Mouse (Mus musculus) lung, postnatal 0 days (tissue): Measurements from ENCODE around the gene Caskin2.

ENCODE experiments used
- CTCF ChIP-seq: IDR thresholded peaks from 2 replicates; pipeline ENCODE4 v1.5.1; 2016; ENCODE audit warnings: antibody characterized with exemption, mild to moderate bottlenecking
- EP300 ChIP-seq: IDR thresholded peaks from 2 replicates; pipeline ENCODE4 v1.6.1; 2016; ENCODE audit warnings: antibody characterized with exemption, mild to moderate bottlenecking, control low read depth

DNA sequence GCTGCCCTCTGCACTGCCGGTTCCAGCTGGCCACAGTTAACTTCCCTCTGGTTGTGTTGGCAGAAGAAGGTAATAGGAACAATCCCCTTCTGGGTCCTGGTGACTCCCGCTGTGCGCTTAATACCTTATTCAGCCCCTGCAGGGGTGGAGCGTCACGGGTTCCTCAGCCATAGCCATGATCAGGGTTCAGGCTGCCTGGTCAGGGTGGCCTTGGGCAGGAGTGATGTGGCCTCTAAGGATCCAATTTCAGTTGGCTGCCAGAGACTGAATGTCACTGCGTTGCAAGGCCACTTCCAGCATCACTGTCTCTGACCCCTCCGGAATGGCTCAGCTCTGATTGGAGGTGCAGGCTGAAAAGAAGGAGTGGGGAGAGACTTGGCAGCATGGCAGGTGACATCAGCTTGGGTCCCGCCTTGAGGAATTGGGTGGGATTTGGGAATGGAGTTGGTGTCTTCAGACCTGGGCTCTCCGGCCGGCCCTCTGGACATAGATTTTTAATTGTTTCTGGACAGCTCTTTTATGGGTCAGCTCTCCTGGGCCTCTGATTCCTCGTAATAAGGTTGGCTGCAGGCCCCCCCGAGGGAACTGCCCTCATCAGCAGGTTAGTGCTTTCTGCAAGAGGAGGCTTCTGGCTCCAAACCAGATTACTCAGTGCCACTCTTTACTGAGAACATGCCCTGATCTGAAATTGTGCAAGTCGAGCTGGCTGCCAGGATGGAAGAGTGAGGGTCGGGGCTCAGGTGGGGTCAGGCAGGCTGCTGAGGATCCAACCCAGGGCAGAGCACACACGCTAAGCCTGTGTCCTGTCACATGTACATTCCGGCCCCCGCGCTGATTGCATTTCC, 37.4 kb downstream of the Caskin2 start:
- TF ChIP-seq CTCF (no peak), EP300 (no peak)
